Mouse (Mus musculus) megakaryocyte-erythroid progenitor cell, adult 5 weeks (primary cell): ENCODE measurements around the gene Slc2a2. TPM values are rescaled to one million over a fixed set of nuclear protein-coding genes. Genes with fewer than 3 reads are reported as not detected.

Source experiments
- polyA plus RNA-seq: library from polyadenylated mRNA; stranded (reverse); fragments of >175 nt; gene quantifications from 2 replicates; pipeline ENCODE4 v1.2.3, GENCODE M21; 2012

Gene Slc2a2
- polyA plus RNA-seq, result not detected in 2 replicates

DNA sequence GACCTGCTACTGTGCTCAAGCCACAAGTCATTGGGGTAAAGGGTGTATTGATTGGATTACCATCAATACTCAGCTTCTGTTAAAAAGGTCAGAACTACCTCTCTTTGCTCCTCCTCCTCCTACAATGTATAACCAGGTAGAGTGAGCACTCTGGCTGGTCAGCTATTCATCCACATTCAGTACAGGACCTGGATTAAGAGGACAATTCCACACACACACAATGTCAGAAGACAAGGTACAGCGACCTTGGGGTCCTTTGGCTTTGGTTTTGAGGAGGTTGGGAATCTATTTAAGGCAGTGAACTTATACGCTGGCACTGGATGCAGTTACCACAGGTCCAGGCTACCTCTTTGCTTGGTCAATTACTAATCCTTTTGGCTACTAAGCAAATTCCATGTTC is at the start of gene Slc2a2:
Gene Slc2a2 (plus strand): TSS at position 107 of the 400 bp plus-strand sequence.

Other genes starting within 250 kb of the Slc2a2 start
- 0.16 and 0.17 TPM in 2 replicates for gene Eif5a2, start 83.4 kb downstream of the Slc2a2 start, polyA plus RNA-seq
- gene Rpl22l1, start 107.5 kb downstream of the Slc2a2 start, polyA plus RNA-seq, result 9.0 and 9.2 TPM in 2 replicates
- gene Gm1527, start 194.7 kb downstream of the Slc2a2 start, polyA plus RNA-seq, result not detected in 2 replicates